Mouse (Mus musculus) cerebellum, adult 18-20 months (tissue): ENCODE measurements around the gene Ppan.
A peak's percentile ranks its signal among the peaks of the same experiment; 100 is the strongest.

Experiments used
- DNase-seq, 2 experiments: peaks; one replicate each; pipeline ENCODE4 v3.0.0; 2021

The Ppan gene

GRCm38 (mm10) chr9:20887704-20888385 is at the start of gene Ppan:
TSS of gene Ppan (plus strand) at chr9:20888175.
- DNase-seq, result peak; percentile 96 to 97

- no peak for DNase-seq
These were observed 49.0 kb upstream of the Ppan start for GRCm38 (mm10) chr9:20838931-20839330.

GRCm38 (mm10) chr9:20842211-20842610 is 45.8 kb upstream of the Ppan start:
- no peak for DNase-seq

- peak; percentile 10 to 17 for DNase-seq
These were observed 45.3 kb upstream of the Ppan start for GRCm38 (mm10) chr9:20842670-20843069.

- no peak for DNase-seq
These were observed 37.8 kb upstream of the Ppan start for GRCm38 (mm10) chr9:20850179-20850578.

GRCm38 (mm10) chr9:20857131-20857530 is 30.8 kb upstream of the Ppan start:
- no peak for DNase-seq

GRCm38 (mm10) chr9:20859926-20860325 is 28.0 kb upstream of the Ppan start:
- DNase-seq, result no peak

- peak in 1 of 2 experiments; percentile 13 for DNase-seq
These were observed 26.2 kb upstream of the Ppan start for GRCm38 (mm10) chr9:20861821-20862220.

- no peak for DNase-seq
These were observed 25.8 kb upstream of the Ppan start for GRCm38 (mm10) chr9:20862225-20862624.

GRCm38 (mm10) chr9:20866879-20867278 is 21.1 kb upstream of the Ppan start:
- no peak for DNase-seq

- DNase-seq, result peak; percentile 71 to 80
These were observed 19.4 kb upstream of the Ppan start, which contains the start of gene A230050P20Rik for GRCm38 (mm10) chr9:20868448-20869001. TSS of gene A230050P20Rik (plus strand) at chr9:20868642.

GRCm38 (mm10) chr9:20869246-20869645 is 18.7 kb upstream of the Ppan start:
- DNase-seq, result peak; percentile 15 to 22

- DNase-seq, result peak in 1 of 2 experiments; percentile 22
These were observed 17.5 kb upstream of the Ppan start for GRCm38 (mm10) chr9:20870211-20871173.

GRCm38 (mm10) chr9:20872991-20873390 is 15.0 kb upstream of the Ppan start:
- no peak for DNase-seq

- DNase-seq, result no peak
These were observed 14.5 kb upstream of the Ppan start for GRCm38 (mm10) chr9:20873521-20873920.

- DNase-seq, result peak in 1 of 2 experiments; percentile 18
These were observed 12.8 kb upstream of the Ppan start for GRCm38 (mm10) chr9:20875021-20875790.

- no peak for DNase-seq
These were observed 11.5 kb upstream of the Ppan start for GRCm38 (mm10) chr9:20876318-20877117.

- peak in 1 of 2 experiments; percentile 20 for DNase-seq
These were observed 10.6 kb upstream of the Ppan start for GRCm38 (mm10) chr9:20877118-20878040.

- peak; percentile 97 to 100 for DNase-seq
These were observed 9.8 kb upstream of the Ppan start for GRCm38 (mm10) chr9:20878041-20878709.

- DNase-seq, result peak in 1 of 2 experiments; percentile 50
These were observed 9.3 kb upstream of the Ppan start for GRCm38 (mm10) chr9:20878710-20879065.
